14 mouse cellular contexts compared by ENCODE assay signal in the genomic region with DNA sequence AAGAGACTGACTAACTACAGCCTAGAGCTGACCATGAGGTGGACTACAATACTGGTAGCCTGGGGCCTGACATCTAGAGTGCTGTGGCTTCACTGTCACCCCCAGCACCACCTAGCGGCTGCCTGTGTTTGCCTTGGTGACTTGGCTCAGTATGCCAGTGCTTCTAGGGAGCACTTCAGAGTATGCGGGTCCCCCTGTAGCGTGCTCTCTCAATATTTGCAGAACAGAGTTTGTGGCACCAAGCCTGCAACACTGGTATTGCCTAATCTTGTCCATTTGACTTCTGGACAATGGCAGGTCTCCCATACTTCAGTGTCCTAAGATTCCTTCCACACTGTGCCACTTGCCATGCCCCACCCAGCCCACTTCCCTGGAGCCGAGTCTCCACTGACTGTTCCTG.
DNase-seq lines count a peak whose midpoint lies in the region; ATAC-seq lines count a peak whose summit lies in the region.
"Had no signal": no experiment of that assay in that cellular context is flagged by ENCODE, and none has a peak within 500 bp of the region (broad histone marks: within the 10 kb centered on the region; RNA-seq: fewer than 3 reads in every experiment).

No protein-coding gene starts in this region.

- H3K9me3 ChIP-seq in forebrain, embryonic 15.5 days = no peaks in the 10 kb centered on the region
- H3K9me3 ChIP-seq in forebrain, embryonic 10.5 days = no peaks in the 10 kb centered on the region
- no peaks in the 10 kb centered on the region for H3K9me3 ChIP-seq in midbrain, embryonic 13.5 days
- H3K9me3 ChIP-seq in midbrain, embryonic 16.5 days (replicated peaks; ENCODE audit: control insufficient read depth, low read length, poor library complexity, severe bottlenecking) = no peaks in the 10 kb centered on the region
- no peaks in the 10 kb centered on the region for H3K9me3 ChIP-seq in liver, embryonic 12.5 days (replicated peaks)
- H3K9me3 ChIP-seq in stomach, embryonic 16.5 days (replicated peaks; ENCODE audit: control insufficient read depth, low read length) = no peaks in the 10 kb centered on the region
- H3K9me3 ChIP-seq: limb, embryonic 12.5 days had no signal

- no peak overlapping the region for H3K9ac ChIP-seq in forebrain, embryonic 15.5 days (replicated peaks)
- no peak overlapping the region for H3K9ac ChIP-seq in midbrain, embryonic 13.5 days (replicated peaks)
- H3K9ac ChIP-seq in midbrain, embryonic 16.5 days (ENCODE audit: low read depth, low read length) = no peak overlapping the region
- H3K9ac ChIP-seq in liver, embryonic 12.5 days = no peak overlapping the region
- H3K9ac ChIP-seq in stomach, embryonic 16.5 days (ENCODE audit: low read length) = no peak overlapping the region
- H3K9ac ChIP-seq: limb, embryonic 12.5 days had no signal

- DNase-seq in forebrain, embryonic 10.5 days (ENCODE audit: extremely low spot score, low spot score) = no peak
- no peak for DNase-seq in retina, postnatal 1 day
- no peak for DNase-seq in testis, postnatal 10 days (ENCODE audit: low spot score)
- DNase-seq: adrenal gland, adult 8-10 months; cerebellum, adult 9-11 months; right cerebral cortex, adult 18-20 months had no signal

- H3K36me3 ChIP-seq in forebrain, embryonic 15.5 days = no peaks in the 10 kb centered on the region
- no peaks in the 10 kb centered on the region; the same call in none of the 2 replicates for H3K36me3 ChIP-seq in forebrain, embryonic 10.5 days (replicated peaks)
- peaks cover 47% of the 10 kb centered on the region for H3K36me3 ChIP-seq in midbrain, embryonic 13.5 days
- 0 out of 2 replicates have a peak, but pooled peaks cover 2% of the 10 kb centered on the region for H3K36me3 ChIP-seq in midbrain, embryonic 16.5 days (ENCODE audit: control insufficient read depth, insufficient read depth, low read length)
- H3K36me3 ChIP-seq in liver, embryonic 12.5 days = no peaks in the 10 kb centered on the region; the same call in 1 of the 2 replicates
- no peaks in the 10 kb centered on the region for H3K36me3 ChIP-seq in stomach, embryonic 16.5 days (ENCODE audit: control insufficient read depth, insufficient read depth, low read length)

- ATAC-seq in forebrain, embryonic 15.5 days (replicated peaks) = peak; percentile 37; the same call in 1 of the 2 replicates
- ATAC-seq in midbrain, embryonic 13.5 days = peak; percentile 53
- no peak for ATAC-seq in midbrain, embryonic 16.5 days
- ATAC-seq in liver, embryonic 12.5 days = peak; percentile 35; the same call in 1 of the 2 replicates
- peak; percentile 63; the same call in 1 of the 2 replicates for ATAC-seq in stomach, embryonic 16.5 days (ENCODE audit: insufficient read depth, low FRiP score)
- ATAC-seq: CD4-positive, CD25-positive, alpha-beta regulatory T cell, adult 4 months had no signal

- peaks cover 18% of the 10 kb centered on the region for H3K4me1 ChIP-seq in forebrain, embryonic 15.5 days
- peaks cover 15% of the 10 kb centered on the region; the same call in 1 of the 2 replicates for H3K4me1 ChIP-seq in forebrain, embryonic 10.5 days
- H3K4me1 ChIP-seq in midbrain, embryonic 13.5 days (replicated peaks) = peaks cover 18% of the 10 kb centered on the region
- peaks cover 3% of the 10 kb centered on the region for H3K4me1 ChIP-seq in midbrain, embryonic 16.5 days (ENCODE audit: control insufficient read depth, insufficient read depth, low read length)
- H3K4me1 ChIP-seq in liver, embryonic 12.5 days = no peaks in the 10 kb centered on the region
- 0 out of 2 replicates have a peak, but pooled peaks cover 4% of the 10 kb centered on the region for H3K4me1 ChIP-seq in stomach, embryonic 16.5 days (ENCODE audit: control insufficient read depth, insufficient read depth, low read length)

- no peak overlapping the region for H3K4me3 ChIP-seq in forebrain, embryonic 15.5 days
- no peak overlapping the region for H3K4me3 ChIP-seq in forebrain, embryonic 10.5 days
- H3K4me3 ChIP-seq in midbrain, embryonic 13.5 days (replicated peaks) = no peak overlapping the region
- H3K4me3 ChIP-seq in midbrain, embryonic 16.5 days (ENCODE audit: low read depth, low read length) = no peak overlapping the region
- H3K4me3 ChIP-seq in liver, embryonic 12.5 days = no peak overlapping the region
- H3K4me3 ChIP-seq in stomach, embryonic 16.5 days (replicated peaks; ENCODE audit: low read length) = no peak overlapping the region
- H3K4me3 ChIP-seq: limb, embryonic 12.5 days; myocyte had no signal

- no peak overlapping the region for H3K4me2 ChIP-seq in forebrain, embryonic 15.5 days (replicated peaks)
- H3K4me2 ChIP-seq in midbrain, embryonic 13.5 days (replicated peaks) = no peak overlapping the region
- no peak overlapping the region for H3K4me2 ChIP-seq in midbrain, embryonic 16.5 days (ENCODE audit: low read length)
- no peak overlapping the region for H3K4me2 ChIP-seq in liver, embryonic 12.5 days
- no peak overlapping the region for H3K4me2 ChIP-seq in stomach, embryonic 16.5 days (ENCODE audit: low read depth, low read length)
- H3K4me2 ChIP-seq: limb, embryonic 12.5 days had no signal

- H3K27me3 ChIP-seq in forebrain, embryonic 15.5 days = no peaks in the 10 kb centered on the region
- no peaks in the 10 kb centered on the region for H3K27me3 ChIP-seq in forebrain, embryonic 10.5 days (ENCODE audit: poor library complexity, severe bottlenecking)
- H3K27me3 ChIP-seq in midbrain, embryonic 13.5 days = no peaks in the 10 kb centered on the region
- no peaks in the 10 kb centered on the region for H3K27me3 ChIP-seq in midbrain, embryonic 16.5 days (ENCODE audit: control insufficient read depth, insufficient read depth, low read depth, low read length)
- no peaks in the 10 kb centered on the region for H3K27me3 ChIP-seq in liver, embryonic 12.5 days (replicated peaks)
- H3K27me3 ChIP-seq in stomach, embryonic 16.5 days (ENCODE audit: control insufficient read depth, insufficient read depth, low read length) = no peaks in the 10 kb centered on the region
- H3K27me3 ChIP-seq: limb, embryonic 12.5 days had no signal

- no peak overlapping the region for H3K27ac ChIP-seq in forebrain, embryonic 15.5 days (replicated peaks)
- no peak overlapping the region for H3K27ac ChIP-seq in forebrain, embryonic 10.5 days
- H3K27ac ChIP-seq in midbrain, embryonic 13.5 days = no peak overlapping the region
- no peak overlapping the region for H3K27ac ChIP-seq in midbrain, embryonic 16.5 days (ENCODE audit: low read length)
- no peak overlapping the region for H3K27ac ChIP-seq in liver, embryonic 12.5 days
- no peak overlapping the region for H3K27ac ChIP-seq in stomach, embryonic 16.5 days (ENCODE audit: low read length)
- H3K27ac ChIP-seq: limb, embryonic 12.5 days had no signal

- 68% methylated on average over 4 of the region's 4 CpGs for WGBS in forebrain, embryonic 15.5 days
- WGBS in forebrain, embryonic 10.5 days = 77% methylated on average over 4 of the region's 4 CpGs
- 77% methylated on average over 4 of the region's 4 CpGs for WGBS in midbrain, embryonic 13.5 days
- 67% methylated on average over 4 of the region's 4 CpGs for WGBS in midbrain, embryonic 16.5 days
- WGBS in liver, embryonic 12.5 days (ENCODE audit: insufficient replicate concordance) = 64% methylated on average over 4 of the region's 4 CpGs
- 76% methylated on average over 4 of the region's 4 CpGs for WGBS in stomach, embryonic 16.5 days
